Mouse (Mus musculus) thymus, adult 18-20 months (tissue): Measurements from ENCODE around the gene Limch1.

Source experiments
- DNase-seq, 2 experiments: peaks; one replicate each; pipeline ENCODE4 v3.0.0; 2022; ENCODE audit warnings: mixed read lengths in 2 of 2

Gene Limch1

GRCm38 (mm10) chr5:66941710-66942450 is 196.3 kb downstream of the Limch1 start:
- no peak for DNase-seq

DNA sequence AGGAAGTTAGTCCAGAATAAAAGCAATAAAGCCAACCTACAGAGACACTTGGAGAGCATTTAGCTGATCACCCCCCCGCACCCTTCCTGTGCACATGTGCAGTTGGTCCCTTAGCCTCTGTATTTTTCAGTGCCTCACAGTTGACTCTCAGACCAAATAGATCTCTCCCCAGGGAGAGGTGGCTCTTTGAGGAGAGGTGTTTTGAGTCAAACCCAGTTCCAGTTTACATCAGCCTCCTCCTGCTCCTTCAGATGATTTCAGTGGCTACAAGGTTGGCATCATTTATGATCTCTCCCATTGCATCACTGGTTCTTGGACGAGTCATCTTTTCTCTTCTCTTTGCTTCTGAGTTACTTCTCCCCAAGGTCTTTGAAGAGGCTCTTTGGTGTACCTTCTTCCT is 197.3 kb downstream of the Limch1 start:
- no peak for DNase-seq

GRCm38 (mm10) chr5:66943521-66943920 is 197.9 kb downstream of the Limch1 start:
- DNase-seq: no peak

- no peak for DNase-seq
These were observed 202.3 kb downstream of the Limch1 start for GRCm38 (mm10) chr5:66947958-66948357.

DNA sequence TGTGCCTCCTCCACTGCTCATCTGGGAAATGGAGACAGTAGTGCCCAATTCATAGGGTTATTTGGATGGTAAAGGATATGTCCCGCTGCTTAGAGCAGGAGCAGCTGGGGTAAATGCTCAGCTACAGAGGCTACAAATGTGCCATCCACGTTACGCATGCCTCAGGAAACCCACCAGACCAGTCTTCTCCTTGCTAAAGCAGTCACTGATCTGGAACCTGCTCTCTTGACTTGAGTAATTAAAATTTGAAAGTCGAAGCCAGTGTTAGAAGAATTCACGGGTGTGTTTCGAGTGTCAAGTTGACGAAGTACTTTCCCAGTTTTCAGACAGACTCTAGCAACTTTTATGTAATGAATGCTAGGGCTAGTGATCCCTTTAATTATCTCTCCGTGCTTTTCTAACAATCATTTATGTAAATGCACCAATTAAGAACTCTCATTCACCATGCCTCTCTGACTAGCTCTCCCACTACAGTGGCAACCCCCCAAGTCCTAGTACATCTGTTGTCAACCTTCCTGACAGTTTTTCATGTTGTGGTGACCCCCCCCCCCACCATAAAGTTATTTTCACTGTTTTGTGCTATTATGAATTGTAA is 203.6 kb downstream of the Limch1 start:
- no peak for DNase-seq

GRCm38 (mm10) chr5:66953375-66953774 is 207.7 kb downstream of the Limch1 start:
- DNase-seq: no peak

DNA sequence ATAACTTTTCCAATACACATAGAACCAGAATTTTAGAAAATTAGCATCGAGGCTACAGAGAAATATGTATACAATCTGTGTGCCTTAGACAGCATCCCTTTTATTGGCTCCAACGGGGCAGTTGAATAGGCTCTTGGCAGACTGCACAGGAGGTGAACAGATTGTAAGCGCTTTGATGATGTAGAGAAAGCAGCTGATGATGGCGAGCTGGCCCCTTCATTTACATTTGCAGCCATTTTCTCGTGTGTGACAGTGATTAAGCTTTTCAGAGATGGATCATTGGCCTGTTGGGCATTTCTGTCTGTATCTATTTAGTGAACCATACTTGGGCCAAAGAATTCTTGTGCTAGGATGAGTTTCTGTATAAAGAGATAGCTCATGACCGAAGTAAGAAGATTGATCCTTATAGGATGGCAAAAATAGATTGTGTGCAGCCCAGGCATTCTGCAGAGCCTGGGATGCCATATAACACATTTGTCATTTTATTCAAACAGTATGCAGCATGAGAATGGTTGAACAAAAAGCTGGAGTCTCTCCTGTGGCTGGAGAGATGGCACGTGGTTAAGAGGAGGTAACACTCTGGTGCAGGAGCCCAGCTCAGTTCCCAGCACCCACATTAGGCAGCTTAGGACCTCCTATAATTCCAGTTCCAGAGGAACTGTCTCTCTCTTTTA is 208.5 kb downstream of the Limch1 start:
- no peak for DNase-seq

DNA sequence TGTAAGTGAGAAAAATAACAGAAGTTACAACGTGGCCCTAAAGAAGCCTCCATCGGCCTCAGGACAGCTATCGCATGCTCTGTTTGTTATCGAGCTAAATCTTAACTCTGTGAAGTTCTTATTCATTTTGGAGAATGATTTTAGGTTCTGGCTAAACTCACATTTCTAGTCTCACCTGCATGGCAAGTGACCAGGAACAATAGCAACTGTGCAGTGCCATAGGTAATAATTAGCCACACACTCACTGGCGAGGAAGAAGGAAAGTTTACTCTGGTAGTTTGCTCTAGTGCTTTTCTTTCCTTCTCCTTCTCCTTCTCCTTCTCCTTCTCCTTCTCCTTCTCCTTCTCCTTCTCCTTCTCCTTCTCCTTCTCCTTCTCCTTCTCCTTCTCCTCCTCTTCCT is 209.6 kb downstream of the Limch1 start:
- no peak for DNase-seq

- no peak for DNase-seq
These were observed 212.0 kb downstream of the Limch1 start for GRCm38 (mm10) chr5:66957656-66958055.

GRCm38 (mm10) chr5:66958118-66958517 is 212.5 kb downstream of the Limch1 start:
- DNase-seq: no peak

DNA sequence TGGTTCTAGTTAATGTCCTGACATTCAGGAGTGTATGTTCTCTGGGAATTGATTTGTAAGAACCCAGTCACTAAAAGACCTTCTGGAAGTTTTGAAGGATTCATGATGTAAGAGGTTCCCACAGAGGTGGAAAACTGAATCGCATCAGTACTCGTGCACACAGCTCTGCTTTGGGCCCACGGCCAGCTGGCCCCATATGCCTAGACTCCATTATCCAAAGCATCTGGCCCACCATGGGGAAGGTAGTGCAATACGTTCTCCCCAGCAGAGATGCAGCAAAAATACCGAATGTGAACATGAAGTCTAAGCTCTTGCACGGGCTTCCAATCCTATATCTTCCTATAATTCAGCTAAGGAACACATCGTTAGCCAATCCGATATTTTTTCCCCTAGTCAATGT is 214.3 kb downstream of the Limch1 start:
- DNase-seq: no peak

DNA sequence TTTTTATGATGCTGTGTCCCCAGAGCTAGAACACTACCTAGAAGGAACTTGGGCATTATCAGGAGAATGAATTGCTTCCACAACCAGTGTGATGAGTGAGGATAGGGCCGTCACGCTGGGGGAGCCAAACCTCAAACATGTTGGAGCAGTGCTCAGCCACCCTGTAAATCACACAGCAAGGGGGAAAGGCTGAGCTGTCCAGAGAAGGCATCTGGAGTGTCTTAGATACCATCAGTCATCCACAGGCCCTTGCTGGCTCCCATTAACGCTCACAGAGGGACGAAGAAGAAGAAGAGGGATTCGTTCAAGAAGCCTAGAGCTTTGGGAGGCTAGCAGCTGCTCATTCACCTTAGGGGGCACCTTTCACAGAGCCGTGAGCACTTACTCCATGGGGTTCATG is 219.8 kb downstream of the Limch1 start:
- no peak for DNase-seq

- DNase-seq: no peak
These were observed 221.5 kb downstream of the Limch1 start for GRCm38 (mm10) chr5:66967147-66967546.

- no peak for DNase-seq
These were observed 222.0 kb downstream of the Limch1 start for GRCm38 (mm10) chr5:66967646-66968045.

GRCm38 (mm10) chr5:66968059-66968833 is 222.6 kb downstream of the Limch1 start:
- no peak for DNase-seq

DNA sequence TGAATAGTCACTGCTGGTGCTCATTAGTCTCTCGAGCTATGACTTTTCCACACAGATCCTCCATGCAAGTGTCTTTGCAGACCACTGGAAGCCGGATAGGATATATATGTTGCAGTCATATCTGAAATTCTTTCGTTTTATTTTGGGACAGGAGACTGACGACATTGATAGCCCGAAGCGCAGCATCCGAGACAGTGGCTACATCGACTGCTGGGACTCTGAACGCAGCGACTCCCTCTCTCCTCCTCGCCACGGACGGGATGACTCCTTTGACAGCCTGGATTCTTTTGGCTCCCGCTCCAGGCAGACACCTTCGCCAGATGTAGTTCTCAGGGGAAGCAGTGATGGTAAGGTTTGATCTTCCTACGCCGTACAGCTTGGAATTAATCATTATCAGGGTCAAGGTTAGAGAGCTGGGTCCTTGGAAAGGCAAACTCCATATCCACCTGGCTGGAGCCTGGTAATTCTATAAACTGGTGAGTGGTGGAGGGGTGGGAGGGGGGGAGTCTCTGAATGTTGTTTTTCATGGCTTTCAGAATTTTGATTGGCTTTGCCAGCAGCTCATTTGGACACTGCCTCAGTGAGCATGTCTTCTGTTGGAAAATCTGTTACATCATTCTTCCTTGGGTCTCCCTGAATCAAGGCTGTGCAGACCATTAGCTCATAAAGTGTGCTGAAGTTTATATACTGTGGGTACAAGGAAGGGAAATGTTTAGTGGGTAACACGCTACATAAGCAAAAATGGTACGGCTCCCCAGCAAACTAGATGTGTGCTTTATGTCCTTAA is 223.5 kb downstream of the Limch1 start:
- no peak for DNase-seq

GRCm38 (mm10) chr5:66975621-66976020 is 230.0 kb downstream of the Limch1 start:
- DNase-seq: no peak

DNA sequence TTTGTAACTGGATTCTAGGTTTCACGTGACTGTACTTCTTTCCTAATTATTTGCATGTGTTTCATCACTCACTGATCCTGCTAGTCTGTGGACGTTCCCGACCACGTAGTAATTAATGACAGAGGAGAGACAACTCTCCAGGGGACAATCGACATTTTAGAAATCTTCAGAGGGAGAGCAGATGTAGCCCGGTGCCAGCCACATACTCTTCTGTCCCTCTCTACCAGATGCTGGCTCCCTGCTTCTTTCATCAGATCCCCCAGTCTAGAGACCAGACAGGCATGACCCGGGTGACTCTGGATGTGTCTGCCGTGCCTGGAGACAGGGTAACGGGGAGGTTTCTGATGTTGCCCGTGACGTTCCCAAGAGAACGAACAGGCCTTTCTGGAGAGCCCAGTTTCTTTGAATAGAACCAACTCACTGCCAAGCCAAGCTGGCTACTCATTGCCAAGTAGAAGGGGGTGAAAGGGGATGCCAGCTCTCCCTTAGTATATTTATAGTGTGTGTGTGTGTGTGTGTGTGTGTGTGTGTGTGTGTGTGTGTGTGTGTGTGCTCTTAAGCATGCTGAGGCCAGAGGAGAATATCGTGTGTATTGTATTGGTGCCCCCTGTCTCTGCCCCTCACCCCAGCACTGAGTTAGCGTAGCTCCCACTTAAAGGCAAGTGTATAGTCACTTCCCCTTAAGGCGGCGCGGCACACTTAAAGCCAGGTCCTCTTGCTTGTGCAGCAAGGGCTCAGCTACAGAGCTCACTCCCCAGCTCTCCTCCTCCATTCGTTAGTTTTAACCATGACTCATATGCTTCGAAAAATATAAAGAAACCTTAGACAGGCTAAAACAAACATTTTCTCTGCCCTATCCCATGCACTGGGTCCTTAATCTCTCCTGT is 233.9 kb downstream of the Limch1 start:
- no peak for DNase-seq

GRCm38 (mm10) chr5:66980862-66981261 is 235.2 kb downstream of the Limch1 start:
- DNase-seq: no peak

GRCm38 (mm10) chr5:66983104-66983503 is 237.5 kb downstream of the Limch1 start:
- DNase-seq: no peak

- DNase-seq: no peak
These were observed 243.3 kb downstream of the Limch1 start for GRCm38 (mm10) chr5:66988926-66989325.
